Mouse (Mus musculus) liver, adult 2 months (tissue): ENCODE results near the gene Plxna4.

Experiments
- CTCF ChIP-seq: fragments of 200-500 bp; IDR thresholded peaks from 2 replicates; pipeline ENCODE4 v1.5.1; 2011; ENCODE audit warnings: low read depth, low read length, control low read depth
- POLR2A ChIP-seq: fragments of 200-500 bp; IDR thresholded peaks from 2 replicates; pipeline ENCODE4 v1.6.1; 2011; ENCODE audit warnings: low read length, control low read depth; ENCODE audit not compliant: insufficient read depth; ENCODE audit errors: extremely low read depth

DNA sequence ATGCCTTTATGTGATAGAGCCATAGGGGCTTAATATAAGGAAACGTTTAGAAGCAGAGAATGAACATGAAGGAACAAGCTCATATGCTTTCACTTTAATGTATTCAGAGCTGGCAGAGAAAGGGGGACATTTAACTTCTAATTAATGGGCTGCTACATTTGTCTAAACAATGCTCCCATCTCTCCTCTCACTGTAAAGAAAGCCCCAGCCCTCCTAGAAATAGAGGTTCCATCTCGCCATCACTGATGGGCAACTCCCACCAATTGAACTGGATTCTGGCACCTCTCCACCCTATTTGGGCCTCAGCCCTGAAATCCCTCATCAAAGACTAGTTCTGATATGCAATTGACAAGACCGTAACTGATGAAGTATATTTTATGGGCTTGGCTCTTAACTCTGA is 167.4 kb downstream of the Plxna4 start:
- no peak for TF ChIP-seq CTCF
- TF ChIP-seq POLR2A, result no peak
